Mouse (Mus musculus) cortical plate, adult 2 months (tissue): Measurements from ENCODE around the gene Gm16253.

Experiments used
- CTCF ChIP-seq: fragments of 200-500 bp; IDR thresholded peaks from 2 replicates; pipeline ENCODE4 v1.5.1; 2011; ENCODE audit warnings: mild to moderate bottlenecking, control low read depth, low read length; ENCODE audit not compliant: insufficient read depth; ENCODE audit errors: extremely low read depth
- POLR2A ChIP-seq: fragments of 200-500 bp; IDR thresholded peaks from 2 replicates; pipeline ENCODE4 v1.6.1; 2011; ENCODE audit warnings: mild to moderate bottlenecking, low read length, control low read depth; ENCODE audit not compliant: insufficient read depth; ENCODE audit errors: extremely low read depth

DNA sequence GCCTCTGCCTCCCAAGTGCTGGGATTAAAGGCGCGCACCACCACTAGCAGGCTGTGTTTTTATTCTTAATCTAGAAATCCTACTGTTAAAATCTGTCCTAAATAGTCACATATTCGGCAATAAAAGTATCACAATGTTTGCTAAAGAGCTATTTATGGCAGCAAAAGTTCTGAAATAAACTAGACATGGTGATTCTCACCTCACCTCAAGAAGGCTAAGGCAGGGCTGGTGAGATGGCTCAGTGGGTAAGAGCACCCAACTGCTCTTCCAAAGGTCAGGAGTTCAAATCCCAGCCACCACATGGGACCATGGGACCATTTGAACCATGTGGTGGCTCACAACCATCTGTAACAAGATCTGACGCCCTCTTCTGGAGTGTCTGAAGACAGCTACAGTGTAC, 13.9 kb downstream of the Gm16253 start:
- TF ChIP-seq POLR2A: no peak
- TF ChIP-seq CTCF: no peak
